Mouse (Mus musculus): ENCODE measurements at regions not wholly inside any gene's neighbourhood (a gene's known extent, or its start where the extent isn't known, plus 50 kb on each side); places are given as distances from the start of the nearest gene placed in this dataset.

GRCm38 (mm10) chr4:131304361-131304777 lies 360.2 kb downstream of the Matn1 start:
- no peak for DNase-seq

- DNase-seq, result no peak
These were observed 370.0 kb downstream of the Matn1 start for GRCm38 (mm10) chr4:131314231-131314630.

GRCm38 (mm10) chr4:131316041-131316440 lies 371.9 kb downstream of the Matn1 start:
- DNase-seq, result no peak

GRCm38 (mm10) chr4:131322323-131322722 lies 378.1 kb downstream of the Matn1 start:
- DNase-seq, result no peak

- no peak for DNase-seq
These were observed 380.3 kb downstream of the Matn1 start for GRCm38 (mm10) chr4:131324486-131324885.

GRCm38 (mm10) chr4:131325200-131325599 lies 381.0 kb downstream of the Matn1 start:
- DNase-seq, result no peak

GRCm38 (mm10) chr4:131325609-131326008 lies 381.4 kb downstream of the Matn1 start:
- DNase-seq, result no peak

- no peak for DNase-seq
These were observed 385.2 kb downstream of the Matn1 start for GRCm38 (mm10) chr4:131329398-131329797.

GRCm38 (mm10) chr4:131331646-131332045 lies 387.5 kb downstream of the Matn1 start:
- DNase-seq, result no peak

- DNase-seq, result no peak
These were observed 392.6 kb downstream of the Matn1 start for GRCm38 (mm10) chr4:131336801-131337200.

GRCm38 (mm10) chr4:131340993-131341695 lies 397.0 kb downstream of the Matn1 start:
- no peak for DNase-seq

- no peak for DNase-seq
These were observed 402.5 kb downstream of the Matn1 start for GRCm38 (mm10) chr4:131346727-131347126.

- DNase-seq, result no peak
These were observed 406.1 kb downstream of the Matn1 start for GRCm38 (mm10) chr4:131350268-131350667.

- DNase-seq, result no peak
These were observed 410.7 kb downstream of the Matn1 start for GRCm38 (mm10) chr4:131354908-131355307.

- DNase-seq, result peak; percentile 11 to 38
These were observed 411.4 kb downstream of the Matn1 start for GRCm38 (mm10) chr4:131355526-131355991.

- DNase-seq, result no peak
These were observed 412.1 kb downstream of the Matn1 start for GRCm38 (mm10) chr4:131356316-131356715.

- DNase-seq, result no peak
These were observed 418.8 kb downstream of the Matn1 start for GRCm38 (mm10) chr4:131363030-131363429.

GRCm38 (mm10) chr4:131364671-131365252 lies 420.6 kb downstream of the Matn1 start:
- DNase-seq, result peak; percentile 14 to 29

- no peak for DNase-seq
These were observed 421.8 kb downstream of the Matn1 start for GRCm38 (mm10) chr4:131366006-131366405.

- no peak for DNase-seq
These were observed 422.5 kb downstream of the Matn1 start for GRCm38 (mm10) chr4:131366656-131367055.

- DNase-seq, result no peak
These were observed 428.3 kb downstream of the Matn1 start for GRCm38 (mm10) chr4:131372517-131372916.

GRCm38 (mm10) chr4:131373172-131373571 lies 429.0 kb downstream of the Matn1 start:
- DNase-seq, result no peak

- no peak for DNase-seq
These were observed 430.5 kb downstream of the Matn1 start for GRCm38 (mm10) chr4:131374527-131375290.

GRCm38 (mm10) chr4:131381063-131381462 lies 436.9 kb downstream of the Matn1 start:
- DNase-seq, result no peak
